Mouse (Mus musculus) limb, embryonic 14.5 days (tissue): ENCODE measurements around the gene Dpm3. TPM values are rescaled to one million over a fixed set of nuclear protein-coding genes. Genes with fewer than 3 reads are reported as not detected.

Experiments used
- ATAC-seq: fragments of 200-750 bp; cut with Nextera tagmentation; 2 replicates; pipeline ENCODE4 v1.8.0; 2017; ENCODE audit warnings: low read depth, moderate number of reproducible peaks, moderate TSS enrichment; ENCODE audit not compliant: low FRiP score
- DNase-seq: peaks from one replicate; pipeline ENCODE4 v3.0.0-alpha.2; 2015; ENCODE audit warnings: low spot score
- H3K27ac ChIP-seq: fragments of 300-500 bp; sonication (generic); replicated peaks from 2 replicates; pipeline ENCODE4 v1.5.1; 2014; ENCODE audit warnings: low read depth, mild to moderate bottlenecking, low read length, moderate library complexity, mixed read lengths
- H3K27me3 ChIP-seq: fragments of 300-500 bp; sonication (generic); 2 replicates; pipeline ENCODE4 v1.6.1; 2014; ENCODE audit warnings: low read length, mixed read lengths; ENCODE audit not compliant: control insufficient read depth, insufficient read depth
- H3K36me3 ChIP-seq: fragments of 300-500 bp; sonication (generic); 2 replicates; pipeline ENCODE4 v1.6.1; 2014; ENCODE audit warnings: mild to moderate bottlenecking, low read length, moderate library complexity, mixed read lengths; ENCODE audit not compliant: control insufficient read depth, insufficient read depth
- H3K4me1 ChIP-seq: fragments of 300-500 bp; sonication (generic); 2 replicates; pipeline ENCODE4 v1.6.1; 2014; ENCODE audit warnings: antibody characterized with exemption, low read length, mixed read lengths; ENCODE audit not compliant: control insufficient read depth, insufficient read depth
- H3K4me2 ChIP-seq: fragments of 300-500 bp; sonication (generic); replicated peaks from 2 replicates; pipeline ENCODE4 v1.6.1; 2014; ENCODE audit warnings: low read depth, mild to moderate bottlenecking, low read length, moderate library complexity; ENCODE audit not compliant: severe bottlenecking
- H3K4me3 ChIP-seq: fragments of 300-500 bp; sonication (generic); replicated peaks from 2 replicates; pipeline ENCODE4 v1.5.1; 2014; ENCODE audit warnings: low read length
- H3K9ac ChIP-seq: fragments of 300-500 bp; sonication (generic); 2 replicates; pipeline ENCODE4 v1.6.1; 2014; ENCODE audit warnings: mild to moderate bottlenecking, low read depth, low read length, moderate library complexity; ENCODE audit not compliant: severe bottlenecking
- H3K9me3 ChIP-seq: fragments of 300-500 bp; sonication (generic); 2 replicates; pipeline ENCODE4 v1.6.1; 2016; ENCODE audit warnings: low read length; ENCODE audit not compliant: control insufficient read depth
- POLR2A ChIP-seq: fragments of 200-500 bp; IDR thresholded peaks from 2 replicates; pipeline ENCODE4 v1.8.0; 2012; ENCODE audit warnings: inconsistent platforms, mild to moderate bottlenecking, moderate library complexity, borderline replicate concordance; ENCODE audit not compliant: insufficient read depth, insufficient read length; ENCODE audit errors: extremely low read depth
- WGBS: fragments of 180-500 bp; shearing (Covaris S2); extraction: QIAGEN DNeasy Blood & Tissue Kit; methylation state at CpG from one replicate; pipeline ENCODE4 v1.1.7; 2014; 5-methylcytosine and 5-hydroxymethylcytosine counted together
- polyA plus RNA-seq, 2 experiments: library from polyadenylated mRNA; depleted of rRNA in 1 of 2; stranded (reverse) in 1 of 2; unstranded in 1 of 2; fragments of >200 nt; fragmentation: Nextera tagmentation in 1 of 2; extraction: Ambion mirVana in 1 of 2; gene quantifications; 2 replicates each; pipeline versions ENCODE4 v1.2.1 to v1.2.3; 2012 to 2014

Gene Dpm3
- polyA plus RNA-seq, 2 experiments = 173 to 313 TPM

DNA sequence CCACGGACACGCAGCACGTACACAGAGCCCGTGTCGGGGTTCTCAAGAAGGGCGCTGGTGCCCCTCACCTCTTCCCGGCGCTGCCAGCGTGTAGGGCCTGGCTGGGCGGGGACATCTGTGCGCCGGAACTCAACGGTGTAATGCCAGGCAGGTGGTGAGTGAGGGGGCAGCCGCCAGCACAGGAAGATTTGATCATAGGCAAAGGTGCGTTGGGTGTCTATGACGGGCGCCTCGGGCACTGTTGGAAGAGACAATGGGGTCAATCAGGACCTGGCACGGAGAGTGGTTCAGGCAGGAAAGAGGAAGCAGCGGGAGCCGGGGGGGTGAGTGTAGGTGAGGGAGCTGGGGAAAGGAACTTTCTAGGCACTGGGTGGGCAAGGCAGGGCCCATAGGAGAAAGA, 21.5 kb upstream of the Dpm3 start:
- DNase-seq = no peak

DNA sequence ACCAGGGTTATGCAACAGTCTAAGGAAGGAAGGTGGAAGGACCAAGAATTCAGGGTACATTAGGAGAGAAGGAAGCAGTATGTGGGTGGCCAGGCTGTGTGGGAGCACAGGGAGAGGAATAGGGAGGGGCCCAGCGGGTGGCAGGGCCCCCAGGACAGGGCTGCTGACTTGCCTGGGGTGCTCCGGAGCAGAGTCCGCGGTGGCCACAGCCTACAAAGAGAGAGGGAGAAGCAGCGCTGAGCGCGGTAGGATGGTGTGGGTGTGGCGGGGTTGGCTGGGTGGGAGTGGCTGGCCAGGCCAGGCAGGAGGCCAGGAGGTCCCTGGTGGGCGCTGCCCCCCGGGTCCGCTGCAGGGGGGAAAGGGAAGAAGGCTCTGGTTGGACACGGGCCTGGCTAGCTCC, 20.7 kb upstream of the Dpm3 start:
- 67% methylated on average over 9 of the region's 12 CpGs for WGBS
- Histone ChIP-seq H3K9ac (no peak overlapping the region), H3K4me3 (no peak overlapping the region), H3K4me1 (peaks cover 1% of the 10 kb centered on the region), H3K36me3 (peaks cover 58% of the 10 kb centered on the region), H3K27me3 (no peaks in the 10 kb centered on the region), H3K9me3 (no peaks in the 10 kb centered on the region), H3K27ac (no peak overlapping the region), H3K4me2 (no peak overlapping the region)
- DNase-seq = no peak
- TF ChIP-seq POLR2A = no peak
- no peak for ATAC-seq

More for the DNA sequence above, 21.5 kb upstream of the Dpm3 start:
- Histone ChIP-seq H3K4me3 (no peak overlapping the region), H3K27ac (no peak overlapping the region), H3K27me3 (no peaks in the 10 kb centered on the region), H3K4me1 (no peaks in the 10 kb centered on the region), H3K4me2 (no peak overlapping the region), H3K36me3 (peaks cover 61% of the 10 kb centered on the region), H3K9me3 (no peaks in the 10 kb centered on the region), H3K9ac (no peak overlapping the region)
- TF ChIP-seq POLR2A = no peak
- 91% methylated on average over 21 of the region's 21 CpGs for WGBS
- ATAC-seq = no peak

DNA sequence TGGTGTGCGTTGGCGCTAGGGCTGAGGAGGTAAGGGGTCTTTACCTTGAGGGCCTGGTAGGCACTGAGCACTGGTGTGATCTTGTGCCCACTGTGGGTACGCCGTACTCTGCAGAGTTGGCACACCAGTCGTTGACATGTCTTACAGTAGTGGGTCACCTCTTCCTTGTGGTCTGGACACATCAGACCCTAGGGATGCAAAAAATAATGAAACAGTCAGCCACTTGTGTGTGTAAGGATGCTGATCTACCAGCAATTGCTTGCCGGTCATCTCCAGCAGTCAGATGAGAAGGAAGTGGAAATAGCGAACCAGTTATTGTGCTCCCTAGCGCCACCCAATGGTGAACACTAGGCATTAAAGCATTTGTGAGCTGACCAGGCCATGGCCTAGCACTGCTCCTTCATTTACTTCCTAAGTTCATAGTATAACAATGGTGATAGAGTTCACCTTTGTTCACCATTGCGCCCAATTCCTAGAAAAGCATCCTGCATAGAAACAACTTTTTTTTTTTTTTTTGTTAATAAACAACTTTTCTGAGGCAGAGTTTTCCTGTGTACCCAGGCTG, 16.7 kb upstream of the Dpm3 start:
- peaks cover 40% of the 10 kb centered on the region for H3K36me3 ChIP-seq
- WGBS = 76% methylated on average over 9 of the region's 9 CpGs
- DNase-seq = no peak
- H3K4me3 ChIP-seq = no peak overlapping the region
- H3K9ac ChIP-seq = no peak overlapping the region
- no peaks in the 10 kb centered on the region for H3K27me3 ChIP-seq
- peaks cover 28% of the 10 kb centered on the region for H3K4me1 ChIP-seq
- no peak overlapping the region for H3K4me2 ChIP-seq
- no peak overlapping the region for H3K27ac ChIP-seq
- H3K9me3 ChIP-seq = no peaks in the 10 kb centered on the region
- no peak for ATAC-seq
- no peak for TF ChIP-seq POLR2A

DNA sequence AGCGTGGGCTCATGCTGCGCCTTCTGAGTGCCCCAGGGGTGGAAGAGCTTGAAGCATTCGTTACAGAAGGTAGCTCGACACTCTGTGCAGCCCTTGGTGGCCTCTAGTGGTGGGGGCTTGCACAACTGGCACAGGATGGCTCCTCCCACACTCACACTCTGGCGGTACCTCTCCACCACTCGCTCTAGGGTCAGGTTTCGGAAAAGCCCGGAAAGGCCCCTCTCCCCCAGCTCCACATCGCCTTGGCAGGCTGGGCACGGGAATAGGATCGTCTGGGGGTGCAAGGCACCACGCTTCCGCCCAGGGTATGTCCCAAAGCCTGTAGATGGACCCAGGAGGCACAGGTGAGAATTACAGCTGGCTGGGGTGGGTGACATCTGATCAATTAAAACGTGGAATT, 15.5 kb upstream of the Dpm3 start:
- peak overlapping the region; percentile 90 for H3K4me2 ChIP-seq
- no peak for TF ChIP-seq POLR2A
- H3K9ac ChIP-seq = no peak overlapping the region
- H3K4me1 ChIP-seq = peaks cover 29% of the 10 kb centered on the region
- H3K27me3 ChIP-seq = no peaks in the 10 kb centered on the region
- 11% methylated on average over 14 of the region's 14 CpGs for WGBS
- no peak overlapping the region for H3K27ac ChIP-seq
- H3K36me3 ChIP-seq = peaks cover 34% of the 10 kb centered on the region
- peak; percentile 16; the same call in 1 of the 2 replicates for ATAC-seq
- no peaks in the 10 kb centered on the region for H3K9me3 ChIP-seq
- H3K4me3 ChIP-seq = peak overlapping the region; percentile 86
- DNase-seq = peak; percentile 49

DNA sequence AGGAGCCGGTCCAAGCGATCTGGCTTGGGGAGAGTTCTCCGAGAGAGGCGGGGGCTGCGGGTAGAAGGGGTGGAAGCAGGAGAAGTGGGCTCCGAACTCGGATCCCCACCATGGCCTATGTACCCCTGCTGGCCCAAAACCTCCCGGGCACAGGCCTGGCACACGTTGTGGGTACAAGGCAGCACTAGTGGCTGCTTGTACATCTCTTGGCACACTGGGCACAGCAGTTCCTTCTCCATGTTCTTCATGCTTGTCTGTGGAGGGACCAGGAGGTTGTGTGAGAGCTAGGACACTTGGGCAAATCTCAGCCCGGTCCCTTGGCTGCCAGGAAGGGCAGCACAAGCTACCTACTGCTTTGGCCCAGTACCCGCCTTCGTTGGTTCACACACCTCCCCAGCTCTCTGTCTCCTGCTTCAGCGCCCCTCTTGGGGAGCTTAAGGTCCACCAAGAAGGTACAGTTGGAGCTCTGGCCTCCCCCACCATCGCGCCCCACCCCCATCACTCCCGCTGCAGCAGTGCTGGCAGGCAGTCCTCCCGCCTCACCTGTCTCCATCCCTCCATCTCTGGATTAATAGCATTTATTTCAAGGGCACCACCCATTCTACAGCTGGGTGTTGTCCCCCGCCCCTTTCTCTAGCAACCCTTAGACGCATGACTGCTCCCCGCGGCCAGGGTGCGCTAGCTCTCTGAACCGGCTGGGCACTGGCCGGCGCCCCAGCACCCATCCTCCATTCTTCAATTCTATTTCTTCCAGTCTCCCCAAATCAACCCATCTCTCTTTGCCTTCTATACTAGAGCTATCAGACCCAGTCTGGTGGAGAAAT, 14.8 kb upstream of the Dpm3 start:
- DNase-seq (no peak), ATAC-seq (peak; percentile 14; the same call in 1 of the 2 replicates)
- Histone ChIP-seq H3K36me3 (peaks cover 30% of the 10 kb centered on the region), H3K4me2 (peak overlapping the region; percentile 90), H3K27me3 (no peaks in the 10 kb centered on the region), H3K4me1 (peaks cover 29% of the 10 kb centered on the region), H3K4me3 (peak overlapping the region; percentile 86), H3K27ac (peak overlapping the region; percentile 45), H3K9me3 (no peaks in the 10 kb centered on the region), H3K9ac (peak overlapping the region; percentile 12)
- 12% methylated on average over 25 of the region's 25 CpGs for WGBS
- TF ChIP-seq POLR2A = no peak
